Mouse (Mus musculus): Measurements from ENCODE around the gene A330070K13Rik.

Gene A330070K13Rik

GRCm38 (mm10) chr5:130329889-130330288 lies 54.5 kb downstream of the A330070K13Rik start:
- no peak for DNase-seq

Measured in thymus, postnatal 14 days (tissue).